Mouse (Mus musculus) right cerebral cortex, postnatal 4 days (tissue): ENCODE measurements at regions not wholly inside any gene's neighbourhood (a gene's known extent, or its start where the extent isn't known, plus 50 kb on each side); places are given as distances from the start of the nearest gene placed in this dataset.

Source experiments
- DNase-seq: peaks from one replicate; pipeline ENCODE4 v3.0.0-alpha.2; 2022

GRCm38 (mm10) chr15:62202781-62203375, 1280.1 kb upstream of the A1bg start:
- no peak for DNase-seq

GRCm38 (mm10) chr15:62198721-62199120, 1275.9 kb upstream of the A1bg start:
- DNase-seq, result no peak

DNA sequence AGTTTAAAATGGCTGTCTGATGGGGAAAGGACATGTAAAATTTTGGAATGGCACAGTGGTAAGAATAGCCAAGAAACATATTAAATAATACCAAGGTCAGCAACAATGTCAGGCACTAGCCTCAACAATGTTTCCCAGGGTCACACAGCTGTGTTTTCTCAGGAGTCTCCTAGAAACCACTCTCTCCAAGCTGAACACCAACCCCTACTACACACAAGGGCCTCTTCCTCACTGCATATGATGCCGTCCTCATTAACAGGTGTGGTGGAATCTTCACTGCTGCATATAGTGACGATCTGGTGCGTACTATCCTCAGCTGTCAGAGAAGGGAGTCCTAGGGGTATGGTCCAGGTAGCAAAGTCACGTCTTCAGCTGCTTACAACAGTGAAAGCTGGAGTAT, 1275.4 kb upstream of the A1bg start:
- no peak for DNase-seq

- DNase-seq, result no peak
Observed at GRCm38 (mm10) chr15:62195440-62195839, 1272.6 kb upstream of the A1bg start.

DNA sequence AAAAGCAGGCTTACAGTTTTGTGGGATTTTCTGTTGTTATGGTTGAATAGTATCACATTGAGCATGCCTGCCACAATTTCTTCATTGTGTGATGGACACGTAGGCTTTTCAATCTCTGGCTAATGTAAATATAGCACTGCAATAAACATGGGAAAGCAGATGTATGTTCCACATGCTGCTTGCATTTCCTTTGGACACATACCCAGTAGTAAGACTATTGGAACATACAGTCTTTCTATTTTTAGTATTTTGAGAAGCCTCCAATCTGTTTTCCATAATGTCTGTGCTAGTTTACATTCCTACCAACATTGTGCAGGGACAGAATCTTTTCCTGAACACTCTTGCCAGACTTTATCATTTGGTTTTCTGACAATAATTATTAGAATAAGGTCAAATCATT, 1269.9 kb upstream of the A1bg start:
- no peak for DNase-seq

DNA sequence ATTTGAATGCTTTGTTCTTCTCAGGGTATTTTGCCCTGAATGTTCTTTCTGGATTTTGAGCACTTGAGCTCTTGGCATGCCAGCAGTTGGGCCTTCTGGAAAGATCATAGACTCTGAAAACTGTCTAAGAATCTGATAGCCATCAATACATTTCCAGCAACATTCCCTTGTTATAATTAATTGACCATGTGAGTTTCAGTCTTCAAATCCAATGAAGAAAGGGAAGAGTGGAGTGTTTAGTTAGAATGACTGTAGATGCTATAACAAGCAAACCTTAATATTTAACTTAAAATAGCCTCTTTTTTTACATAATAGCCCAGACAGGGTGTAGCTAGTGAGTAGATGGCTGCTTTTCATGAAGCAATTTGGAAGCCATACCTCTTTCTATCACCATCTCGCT, 1268.8 kb upstream of the A1bg start:
- no peak for DNase-seq

GRCm38 (mm10) chr15:62190977-62191614, 1268.3 kb upstream of the A1bg start:
- no peak for DNase-seq

DNA sequence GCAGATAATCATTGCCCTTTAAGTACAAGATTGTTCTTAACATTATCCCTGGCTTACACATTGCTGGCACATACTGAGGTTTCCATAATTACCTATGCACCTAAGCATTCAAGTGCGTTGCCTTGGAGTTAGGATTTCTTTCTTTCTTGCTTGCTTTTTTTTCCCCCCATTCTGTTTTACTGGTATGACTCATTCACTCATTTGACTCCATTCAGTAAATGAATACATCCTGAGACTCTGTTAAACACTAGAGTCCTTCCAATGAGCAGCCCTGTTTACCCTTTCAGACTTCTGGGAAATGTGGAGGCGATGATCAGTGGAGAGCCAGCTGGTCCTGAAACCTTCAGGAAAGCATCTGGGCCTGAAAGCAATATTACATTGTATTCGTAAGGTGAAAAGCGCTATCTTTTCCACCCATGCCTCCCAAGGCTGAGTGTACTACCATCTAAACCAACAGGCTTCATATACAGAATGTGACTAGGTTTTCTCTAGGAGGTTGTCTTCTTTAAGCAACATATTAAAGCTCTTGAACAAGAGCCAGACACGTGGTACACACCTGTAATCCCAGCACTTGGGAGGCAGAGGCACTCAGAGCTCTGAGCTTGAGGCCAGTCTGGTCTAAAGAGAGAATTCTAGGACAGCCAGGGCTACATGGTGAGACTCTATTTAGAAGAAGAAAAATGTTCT, 1267.6 kb upstream of the A1bg start:
- no peak for DNase-seq

GRCm38 (mm10) chr15:62189565-62190181, 1266.9 kb upstream of the A1bg start:
- DNase-seq, result no peak

- no peak for DNase-seq
Observed at GRCm38 (mm10) chr15:62186548-62186947, 1263.7 kb upstream of the A1bg start.

DNA sequence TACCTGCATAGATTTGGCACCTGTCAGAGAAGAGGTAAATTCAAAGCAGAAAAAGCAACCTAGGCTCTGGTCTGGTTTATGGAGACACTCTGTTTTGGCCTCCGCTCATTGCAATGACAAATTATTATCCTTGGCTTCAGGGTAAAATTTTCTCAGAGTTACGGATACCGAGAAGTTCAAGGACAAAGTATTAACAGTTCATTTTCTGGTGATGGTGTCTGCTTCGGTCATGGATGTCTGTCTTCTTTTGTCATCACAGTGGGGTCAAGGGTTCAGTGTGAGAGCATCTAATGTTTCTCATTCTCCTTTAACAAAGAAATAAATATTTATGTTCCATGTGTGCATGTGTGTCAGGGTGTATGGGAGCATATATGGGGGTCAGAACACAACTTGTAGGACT, 1261.0 kb upstream of the A1bg start:
- no peak for DNase-seq

DNA sequence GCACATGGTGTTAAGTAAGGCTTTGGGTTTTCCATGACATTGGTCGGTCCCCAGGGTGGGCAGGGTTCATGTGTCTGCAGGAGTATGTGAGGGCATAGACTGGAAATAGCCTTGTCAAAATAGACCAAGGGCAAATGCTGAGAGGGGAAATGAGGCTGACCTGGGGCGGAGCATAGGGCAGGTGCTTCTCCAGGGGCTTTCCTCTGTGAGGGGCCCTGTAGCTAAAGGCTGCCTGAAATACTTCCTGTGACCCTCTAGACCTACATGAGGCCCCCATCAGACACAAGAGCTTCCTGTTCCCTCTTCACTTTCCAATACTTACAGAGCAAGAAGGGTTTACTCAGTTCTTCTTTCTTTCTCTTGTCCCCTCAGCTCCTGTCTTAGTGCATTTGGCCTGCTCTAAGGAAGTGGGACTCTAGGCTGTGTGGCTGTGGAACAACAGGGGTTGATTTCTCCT, 1258.7 kb upstream of the A1bg start:
- no peak for DNase-seq

- DNase-seq, result no peak
Observed at GRCm38 (mm10) chr15:62180718-62181117, 1257.9 kb upstream of the A1bg start.

DNA sequence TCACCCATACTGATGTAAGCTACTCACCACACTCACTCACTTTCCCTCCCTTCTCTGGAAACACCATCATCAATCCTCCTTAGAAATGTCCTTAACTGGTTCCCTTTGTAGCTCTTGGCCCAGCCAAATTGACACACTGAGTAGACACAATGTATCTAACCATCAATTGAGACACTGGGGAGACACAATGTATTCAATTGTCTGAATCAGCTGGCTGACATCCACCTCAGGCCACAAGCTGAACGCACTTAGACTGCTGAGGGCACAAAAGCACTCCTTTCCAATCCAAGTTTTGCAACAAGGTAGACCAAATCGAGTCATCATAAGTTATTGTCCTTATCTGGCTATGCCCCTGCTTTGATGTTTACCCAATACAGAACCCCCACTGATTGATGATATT, 1257.0 kb upstream of the A1bg start:
- DNase-seq, result no peak

- no peak for DNase-seq
Observed at GRCm38 (mm10) chr15:62178568-62178967, 1255.8 kb upstream of the A1bg start.

DNA sequence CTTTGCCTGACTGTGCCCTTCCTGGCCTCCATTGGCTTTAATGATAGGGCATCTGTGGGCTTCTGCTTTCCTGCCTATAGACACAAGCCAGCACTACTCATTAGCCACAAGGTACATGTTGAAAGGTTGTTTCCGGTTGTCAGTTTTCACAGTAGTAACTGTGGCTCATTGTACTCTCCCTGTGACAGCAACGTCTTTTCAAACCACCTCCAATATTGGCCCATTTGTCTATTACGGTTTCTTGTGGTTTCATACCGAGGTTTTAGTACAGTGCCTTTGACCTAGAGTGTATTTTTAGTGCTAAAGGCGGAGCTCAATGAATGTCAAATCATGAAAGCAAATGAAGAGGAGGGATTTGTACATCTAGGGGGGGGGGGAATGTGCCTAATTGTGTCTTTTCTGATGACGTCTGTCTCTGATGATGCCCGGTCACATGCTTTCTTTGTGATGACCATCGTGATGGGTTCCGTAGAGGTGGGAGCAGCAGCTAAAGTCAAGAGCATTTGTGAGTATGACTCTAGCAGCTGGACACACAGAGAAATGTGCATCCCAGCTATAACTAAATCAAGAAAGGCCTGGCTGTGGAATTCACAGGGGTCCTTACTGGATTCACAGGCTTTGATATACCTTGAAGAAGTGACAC, 1255.1 kb upstream of the A1bg start:
- no peak for DNase-seq

DNA sequence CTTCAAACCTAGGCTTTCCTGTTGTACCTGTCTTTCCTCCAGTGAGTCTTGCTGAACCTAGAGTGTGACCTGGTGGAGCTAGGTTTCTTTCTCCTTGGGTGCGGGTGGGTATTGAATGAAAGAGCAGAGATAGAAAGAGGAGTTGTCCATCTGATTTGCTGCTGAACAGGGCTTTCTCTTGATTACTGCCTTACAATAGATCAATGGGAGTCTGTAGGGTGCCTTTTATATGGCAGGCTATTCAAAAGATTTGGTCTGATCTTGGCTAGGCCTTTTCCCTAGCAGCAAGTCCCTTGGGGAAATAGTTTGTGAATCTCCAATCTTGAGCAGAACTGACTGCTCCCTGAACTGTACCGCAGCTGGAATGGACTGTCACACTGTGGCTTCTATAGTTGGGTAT, 1253.3 kb upstream of the A1bg start:
- DNase-seq, result no peak

GRCm38 (mm10) chr15:62173633-62174543, 1251.1 kb upstream of the A1bg start:
- no peak for DNase-seq

DNA sequence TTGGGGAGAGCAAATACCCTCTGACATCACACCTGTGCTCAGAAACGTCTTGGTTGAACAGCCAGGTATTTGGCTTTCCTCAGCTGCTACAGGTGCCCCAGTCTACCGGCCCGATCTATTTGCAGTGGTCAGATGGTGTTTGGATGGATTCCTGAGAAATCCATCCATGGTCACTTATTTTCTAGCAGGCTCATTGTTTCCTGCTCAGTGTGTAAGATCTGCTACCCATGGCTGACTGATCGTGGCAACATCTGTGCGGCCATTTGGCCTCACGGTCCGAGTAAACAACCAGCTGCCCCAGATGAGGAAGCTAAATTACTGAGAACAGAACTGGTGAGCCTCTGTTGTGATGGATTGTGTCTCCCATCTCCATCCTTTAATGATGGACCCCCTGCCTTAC, 1248.8 kb upstream of the A1bg start:
- no peak for DNase-seq

- no peak for DNase-seq
Observed at GRCm38 (mm10) chr15:62171167-62171566, 1248.4 kb upstream of the A1bg start.

- no peak for DNase-seq
Observed at GRCm38 (mm10) chr15:62170337-62170736, 1247.5 kb upstream of the A1bg start.

GRCm38 (mm10) chr15:62169591-62170019, 1246.8 kb upstream of the A1bg start:
- no peak for DNase-seq
